Mouse (Mus musculus): ENCODE measurements around the gene Gcfc2.

- TF ChIP-seq CTCF (IDR thresholded peaks at IDR 0.05; ENCODE audit: low read depth, low read length), result no peak
- TF ChIP-seq POLR2A (IDR thresholded peaks at IDR 0.05; ENCODE audit: insufficient read depth, low read length), result no peak
Observed at GRCm38 (mm10) chr6:81955133-81955532, 31.7 kb downstream of the Gcfc2 start.
